Mouse (Mus musculus) adrenal gland, adult 2 months (tissue): ENCODE data around the gene Gm10477. TPM values are rescaled to one million over a fixed set of nuclear protein-coding genes. Genes with fewer than 3 reads are reported as not detected.
A peak's percentile ranks its signal among the peaks of the same experiment; 100 is the strongest.
"Not testable (repeated sequence)": the region's sequence is repeated elsewhere in the genome, so short reads cannot be mapped to it uniquely, and the experiment has no call there.

ENCODE experiments used
- DNase-seq: peaks from one replicate; pipeline ENCODE4 v3.0.0; 2021
- long read RNA-seq: library from polyadenylated mRNA; stranded (forward); transcript quantifications from one replicate; pipeline ENCODE4 v2.0.0, GENCODE M21; 2021
- polyA plus RNA-seq: library from polyadenylated mRNA; depleted of rRNA; stranded (reverse); fragments of >200 nt; gene quantifications from 2 replicates; pipeline ENCODE4 v1.2.3, GENCODE M21; 2012; rRNA removed
- total RNA-seq, 2 experiments: library from RNA; stranded (reverse); gene quantifications; 2 replicates each; pipeline ENCODE4 v1.2.3; 2021

Gm10477 gene
- total RNA-seq (not detected), polyA plus RNA-seq (not detected in 2 replicates)
- long read RNA-seq, result 0 reads

DNA sequence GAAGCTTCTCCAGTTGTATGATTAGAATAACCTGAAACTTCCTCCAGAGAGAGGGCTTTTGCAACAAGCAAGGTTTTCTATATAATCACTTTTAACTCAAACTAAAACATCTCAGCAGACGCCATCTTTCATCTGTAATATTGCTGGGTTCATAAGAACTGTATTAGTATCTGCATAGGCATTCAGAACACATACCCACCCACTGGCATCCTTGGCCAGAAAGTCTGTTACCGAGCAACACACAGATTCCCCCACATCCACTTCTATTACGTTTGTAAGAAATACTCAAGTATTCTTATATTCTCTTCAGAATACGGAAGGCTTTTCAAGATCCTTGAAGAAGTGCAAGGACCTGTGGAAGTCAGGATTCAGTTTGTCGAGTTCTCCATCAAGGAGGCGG is at the start of gene Gm10477:
Gene Gm10477, plus strand, starts transcription at position 301 of the 400 bp plus-strand sequence.
- DNase-seq, result not testable (repeated sequence)

DNA sequence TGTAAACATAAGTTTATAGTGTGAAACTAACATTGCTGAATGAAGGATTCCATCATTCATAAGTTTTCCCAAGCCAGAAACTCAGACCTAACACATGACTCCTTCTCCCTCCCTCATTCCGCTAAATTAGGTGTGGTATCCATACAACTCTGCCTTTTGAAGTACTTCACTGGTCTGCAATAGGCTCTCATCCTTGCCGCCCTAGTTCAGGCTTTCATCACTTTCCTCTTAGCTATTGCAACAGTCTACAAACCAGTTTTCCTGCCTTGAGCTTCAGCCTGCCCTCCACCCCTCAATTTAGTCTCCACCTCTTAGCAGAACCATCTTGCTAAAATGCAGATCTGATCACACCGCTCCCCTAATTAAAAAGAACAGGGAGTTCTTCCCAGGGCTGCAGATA is 47.0 kb upstream of the Gm10477 start:
- no peak for DNase-seq

DNA sequence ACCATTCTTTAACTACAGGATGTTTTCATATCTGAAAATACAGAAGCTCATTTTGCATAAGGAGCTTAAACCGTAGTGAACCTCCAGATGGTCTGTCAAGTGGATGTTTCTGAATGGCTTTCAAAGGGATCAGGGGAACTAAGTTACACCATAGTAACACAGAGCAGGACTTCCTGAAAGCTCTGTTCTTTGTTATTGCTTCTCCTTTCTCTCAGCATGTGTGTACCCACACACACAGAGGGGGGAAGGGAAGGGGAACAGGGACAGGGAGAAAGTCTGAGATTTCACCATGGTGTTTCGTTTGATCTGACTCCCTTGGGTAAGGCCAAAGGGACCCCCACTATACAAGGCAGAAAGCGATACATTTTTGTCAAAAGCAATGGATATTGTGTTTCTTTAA is 42.6 kb upstream of the Gm10477 start:
- no peak for DNase-seq

DNA sequence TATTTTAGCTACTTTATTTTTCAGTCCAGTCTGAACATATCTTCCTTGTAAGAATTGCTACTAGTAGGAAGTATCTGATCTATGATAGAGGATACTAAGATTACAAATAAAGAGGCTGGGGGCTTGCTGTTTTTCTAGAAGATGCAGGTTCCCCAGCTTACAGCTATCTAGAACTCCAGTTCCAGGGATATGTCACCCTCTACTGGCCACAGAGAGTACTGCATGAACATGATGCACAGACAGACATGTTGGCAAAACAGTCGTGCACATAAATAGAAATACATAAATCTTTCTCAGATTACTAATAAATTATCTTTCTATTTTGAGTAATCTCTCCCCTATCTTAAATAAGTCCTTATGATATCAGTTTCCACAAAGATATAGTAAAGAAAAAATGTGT is 34.8 kb upstream of the Gm10477 start:
- peak; percentile 55 for DNase-seq

GRCm38 (mm10) chrX:56497241-56497640 is 27.3 kb upstream of the Gm10477 start:
- DNase-seq, result peak; percentile 73

GRCm38 (mm10) chrX:56531266-56531665 is 6.7 kb downstream of the Gm10477 start:
- DNase-seq, result peak; percentile 38

- DNase-seq, result no peak
These were observed 12.6 kb downstream of the Gm10477 start for GRCm38 (mm10) chrX:56537162-56537561.

- no peak for DNase-seq
These were observed 25.0 kb downstream of the Gm10477 start, which contains the start of gene Gm648 for GRCm38 (mm10) chrX:56549506-56549905. Gene Gm648, minus strand, starts transcription at chrX:56549606.

GRCm38 (mm10) chrX:56553584-56553983 is 29.0 kb downstream of the Gm10477 start:
- DNase-seq, result no peak

DNA sequence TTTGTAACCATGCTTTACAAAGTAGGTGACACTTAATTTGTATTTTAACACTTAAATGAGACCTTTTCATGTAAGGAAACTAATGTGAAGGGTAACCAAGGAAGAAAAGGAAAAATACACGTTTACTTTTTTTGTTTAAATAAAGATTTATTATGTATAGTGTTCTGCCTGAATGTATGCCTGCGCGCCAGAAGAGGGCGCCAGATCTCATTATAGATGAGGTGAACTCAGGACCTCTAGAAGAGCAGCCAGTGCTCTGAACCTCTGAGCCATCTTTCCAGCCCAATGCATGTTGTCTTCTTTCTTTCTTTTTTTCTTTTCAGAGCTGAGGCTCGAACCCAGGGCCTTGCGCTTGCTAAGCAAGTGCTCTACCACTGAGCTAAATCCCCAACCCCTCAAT is 47.9 kb downstream of the Gm10477 start:
- no peak for DNase-seq

Other genes with a start within 250 kb of the Gm10477 start
- 1 to 10 TPM; 2.6 to 4.5 TPM for gene Zfp449, start 178.3 kb upstream of the Gm10477 start, total RNA-seq
- 0.13 and 0.19 TPM in 2 replicates for gene Zfp449, start 178.3 kb upstream of the Gm10477 start, polyA plus RNA-seq
- gene Smim10l2a, start 150.2 kb upstream of the Gm10477 start, total RNA-seq, result 1 to 10 TPM in 1 of 2 experiments, under 1 TPM in 1; 0.93 to 1.0 TPM
- 1.1 TPM in 2 replicates for gene Smim10l2a, start 150.2 kb upstream of the Gm10477 start, polyA plus RNA-seq
- gene Gm2174, start 76.8 kb upstream of the Gm10477 start, total RNA-seq, result not detected
- not detected in 2 replicates for gene Gm2174, start 76.8 kb upstream of the Gm10477 start, polyA plus RNA-seq
- 10 to 100 TPM; 24.0 to 26.1 TPM for gene Ints6l, start 69.9 kb upstream of the Gm10477 start, total RNA-seq
- 5.7 and 7.4 TPM in 2 replicates for gene Ints6l, start 69.9 kb upstream of the Gm10477 start, polyA plus RNA-seq
- gene Gm648, start 24.9 kb downstream of the Gm10477 start, total RNA-seq, result not detected
- not detected in 2 replicates for gene Gm648, start 24.9 kb downstream of the Gm10477 start, polyA plus RNA-seq
- 10 to 100 TPM; 29.0 to 30.9 TPM for gene Mmgt1, start 73.3 kb downstream of the Gm10477 start, total RNA-seq
- 2.6 and 3.2 TPM in 2 replicates for gene Mmgt1, start 73.3 kb downstream of the Gm10477 start, polyA plus RNA-seq
- 10 to 100 TPM; 32.5 to 32.8 TPM for gene Slc9a6, start 85.0 kb downstream of the Gm10477 start, total RNA-seq
- gene Slc9a6, start 85.0 kb downstream of the Gm10477 start, polyA plus RNA-seq, result 22.7 and 29.6 TPM in 2 replicates
- gene Fhl1, start 207.0 kb downstream of the Gm10477 start, total RNA-seq, result 10 to 100 TPM; 27.9 to 59.4 TPM
- 31.5 and 35.3 TPM in 2 replicates for gene Fhl1, start 207.0 kb downstream of the Gm10477 start, polyA plus RNA-seq